Mouse (Mus musculus) forebrain, embryonic 12.5 days (tissue): Measurements from ENCODE around the gene 1700019A02Rik. TPM values are rescaled to one million over a fixed set of nuclear protein-coding genes. Genes with fewer than 3 reads are reported as not detected.

Experiments used
- ATAC-seq: fragments of 200-750 bp; cut with Nextera tagmentation; 2 replicates; pipeline ENCODE4 v1.8.0; 2017; ENCODE audit warnings: moderate TSS enrichment; ENCODE audit not compliant: low FRiP score
- H3K27ac ChIP-seq: fragments of 300-500 bp; sonication (generic); 2 replicates; pipeline ENCODE4 v1.5.1; 2016; ENCODE audit warnings: mild to moderate bottlenecking
- H3K27me3 ChIP-seq: fragments of 300-500 bp; sonication (generic); 2 replicates; pipeline ENCODE4 v1.6.1; 2016; ENCODE audit warnings: mild to moderate bottlenecking
- H3K36me3 ChIP-seq: fragments of 300-500 bp; sonication (generic); replicated peaks from 2 replicates; pipeline ENCODE4 v1.6.1; 2016; ENCODE audit warnings: mild to moderate bottlenecking
- H3K4me1 ChIP-seq: fragments of 300-500 bp; sonication (generic); 2 replicates; pipeline ENCODE4 v1.6.1; 2016
- H3K4me2 ChIP-seq: fragments of 300-500 bp; sonication (generic); 2 replicates; pipeline ENCODE4 v1.6.1; 2016; ENCODE audit warnings: mild to moderate bottlenecking, moderate library complexity
- H3K4me3 ChIP-seq: fragments of 300-500 bp; sonication (generic); replicated peaks from 2 replicates; pipeline ENCODE4 v1.5.1; 2016; ENCODE audit warnings: mild to moderate bottlenecking
- H3K9ac ChIP-seq: fragments of 300-500 bp; sonication (generic); 2 replicates; pipeline ENCODE4 v1.6.1; 2016; ENCODE audit warnings: mild to moderate bottlenecking
- H3K9me3 ChIP-seq: fragments of 300-500 bp; sonication (generic); 2 replicates; pipeline ENCODE4 v1.6.1; 2016
- WGBS: fragments of 180-500 bp; shearing (Covaris S2); methylation state at CpG from one replicate; pipeline ENCODE4 v1.1.7; 2016; 5-methylcytosine and 5-hydroxymethylcytosine counted together
- polyA plus RNA-seq: library from polyadenylated mRNA; unstranded; fragments of >200 nt; fragmentation: Nextera tagmentation; extraction: Ambion mirVana; gene quantifications from 2 replicates; pipeline ENCODE4 v1.2.1, GENCODE M21; 2016

Gene 1700019A02Rik
- polyA plus RNA-seq, 1 experiment from 2014 or later, result not detected

DNA sequence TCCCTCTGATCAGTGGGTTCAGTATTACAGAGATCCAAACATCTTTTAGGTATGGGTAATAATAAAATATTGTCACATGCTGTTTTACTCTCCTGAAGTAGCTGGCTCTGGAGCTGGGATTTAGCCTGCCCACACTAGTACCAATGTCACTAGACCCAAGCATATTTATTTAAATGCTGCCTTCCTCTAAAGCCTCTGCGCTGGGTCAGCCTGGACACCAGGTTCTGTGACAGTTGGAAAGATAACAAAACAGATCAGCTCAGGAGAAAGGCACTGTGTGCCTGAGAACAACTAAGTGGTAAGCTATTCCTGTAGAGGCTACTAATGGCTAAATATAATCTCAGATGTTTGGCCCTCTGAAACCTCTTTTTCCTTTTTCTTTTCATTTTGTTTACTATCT lies 76.9 kb downstream of the 1700019A02Rik start:
- Histone ChIP-seq H3K9ac (no peak overlapping the region), H3K4me3 (no peak overlapping the region), H3K36me3 (no peaks in the 10 kb centered on the region), H3K4me2 (no peak overlapping the region), H3K27me3 (no peaks in the 10 kb centered on the region), H3K9me3 (no peaks in the 10 kb centered on the region), H3K27ac (no peak overlapping the region), H3K4me1 (no peaks in the 10 kb centered on the region)
- ATAC-seq, result no peak
- 88% methylated on average over 1 of the region's 1 CpGs for WGBS

Other genes with a start within 250 kb of the 1700019A02Rik start
- 1.8 and 2.2 TPM in 2 replicates for gene 1700019D03Rik, start 167.5 kb downstream of the 1700019A02Rik start, polyA plus RNA-seq
- gene Mstn, start 126.0 kb downstream of the 1700019A02Rik start, polyA plus RNA-seq, result 0.22 and 0.32 TPM in 2 replicates
- 24.5 and 26.3 TPM in 2 replicates for gene Pms1, start 109.4 kb upstream of the 1700019A02Rik start, polyA plus RNA-seq
- gene Ormdl1, start 109.5 kb upstream of the 1700019A02Rik start, polyA plus RNA-seq, result 72.2 and 79.8 TPM in 2 replicates
- not detected in 2 replicates for gene Gm28778, start 109.5 kb upstream of the 1700019A02Rik start, polyA plus RNA-seq
- 31.6 and 33.4 TPM in 2 replicates for gene Osgepl1, start 126.0 kb upstream of the 1700019A02Rik start, polyA plus RNA-seq
- gene Asdurf, start 165.0 kb upstream of the 1700019A02Rik start, polyA plus RNA-seq, result not detected in 2 replicates
- 0.95 and 1.5 TPM in 2 replicates for gene Gm28551, start 165.0 kb upstream of the 1700019A02Rik start, polyA plus RNA-seq
- gene Asnsd1, start 165.1 kb upstream of the 1700019A02Rik start, polyA plus RNA-seq, result 91.9 and 95.3 TPM in 2 replicates